Mouse (Mus musculus) myocyte (in vitro differentiated cells): Measurements from ENCODE around the gene Ncbp2.

ENCODE experiments used
- CEBPB ChIP-seq: IDR thresholded peaks from 2 replicates; pipeline ENCODE4 v1.6.1; 2011; ENCODE audit warnings: mild to moderate bottlenecking, moderate library complexity; ENCODE audit not compliant: poor library complexity, insufficient read depth, severe bottlenecking
- E2F4 ChIP-seq: IDR thresholded peaks from one replicate; pipeline ENCODE4 v1.6.1; 2011; ENCODE audit warnings: mild to moderate bottlenecking, control low read depth, moderate library complexity; ENCODE audit not compliant: insufficient read depth
- MAX ChIP-seq: IDR thresholded peaks from one replicate; pipeline ENCODE4 v1.6.1; 2011; ENCODE audit warnings: low read depth, mild to moderate bottlenecking, control low read depth
- MYOD1 ChIP-seq, 3 experiments: IDR thresholded peaks; one replicate each; pipeline ENCODE4 v1.6.1; 2011; ENCODE audit warnings: control low read depth in 2 of 3, low read depth in 2 of 3, mild to moderate bottlenecking in 2 of 3, moderate library complexity in 1 of 3; ENCODE audit not compliant: insufficient read length in 2 of 3, control insufficient read depth in 1 of 3
- MYOG ChIP-seq, 3 experiments: IDR thresholded peaks; one replicate each; pipeline ENCODE4 v1.6.1; 2011; ENCODE audit warnings: control low read depth in 2 of 3, low read depth in 2 of 3, mild to moderate bottlenecking in 2 of 3; ENCODE audit not compliant: insufficient read length in 2 of 3, control insufficient read depth in 1 of 3, insufficient read depth in 1 of 3
- POLR2A ChIP-seq: IDR thresholded peaks from one replicate; pipeline ENCODE4 v1.6.1; 2011; ENCODE audit warnings: low read depth, mild to moderate bottlenecking, control low read depth, moderate library complexity; ENCODE audit not compliant: insufficient read length
- POLR2AphosphoS2 ChIP-seq: IDR thresholded peaks from one replicate; pipeline ENCODE4 v1.6.1; 2011; ENCODE audit warnings: low read depth, control low read depth; ENCODE audit not compliant: insufficient read length
- REST ChIP-seq: IDR thresholded peaks from one replicate; pipeline ENCODE4 v1.6.1; 2011; ENCODE audit warnings: mild to moderate bottlenecking, control low read depth, moderate library complexity; ENCODE audit not compliant: insufficient read depth, insufficient read length
- SRF ChIP-seq: IDR thresholded peaks from one replicate; pipeline ENCODE4 v1.6.1; 2011; ENCODE audit warnings: low read depth; ENCODE audit not compliant: control insufficient read depth, insufficient read length
- TCF12 ChIP-seq: IDR thresholded peaks from one replicate; pipeline ENCODE4 v1.6.1; 2011; ENCODE audit warnings: mild to moderate bottlenecking, control low read depth; ENCODE audit not compliant: poor library complexity, insufficient read depth, severe bottlenecking
- TCF3 ChIP-seq: IDR thresholded peaks from one replicate; pipeline ENCODE4 v1.6.1; 2011; ENCODE audit warnings: low read depth, control low read depth; ENCODE audit not compliant: insufficient read length
- USF1 ChIP-seq: IDR thresholded peaks from one replicate; pipeline ENCODE4 v1.6.1; 2011; ENCODE audit warnings: low read depth, mild to moderate bottlenecking, control low read depth, moderate library complexity

DNA sequence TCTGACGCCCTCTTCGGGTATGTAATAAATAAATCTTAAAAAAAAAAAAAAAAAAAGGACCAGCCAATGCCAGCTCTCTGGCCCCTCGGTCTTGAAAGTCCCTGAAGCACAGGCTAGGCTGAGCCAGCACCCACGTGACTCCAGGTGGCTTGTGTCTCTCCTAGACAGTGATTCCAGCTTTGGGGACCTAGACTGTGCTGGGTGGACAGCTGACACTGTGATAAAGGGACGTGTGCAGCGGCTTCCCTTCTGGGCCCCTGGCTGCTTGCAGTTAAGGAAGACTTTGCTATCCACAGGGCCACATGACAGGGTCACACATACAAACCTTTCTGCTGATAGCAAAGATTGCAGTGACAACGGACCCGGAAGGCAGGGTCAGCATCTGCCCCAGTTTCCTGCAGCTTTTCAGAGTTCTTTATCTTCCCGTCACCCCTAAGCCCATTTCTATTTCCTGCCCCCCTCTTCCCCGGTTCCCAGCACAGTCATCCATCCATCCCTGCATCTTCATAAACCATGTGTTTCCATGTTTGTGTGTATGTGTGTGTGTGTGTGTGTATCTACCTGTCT is 37.9 kb upstream of the Ncbp2 start:
- TF ChIP-seq POLR2AphosphoS2: no peak
- TF ChIP-seq MAX: no peak
- no peak for TF ChIP-seq POLR2A
- TF ChIP-seq TCF12: no peak
- TF ChIP-seq USF1: no peak
- no peak for TF ChIP-seq E2F4
- no peak for TF ChIP-seq REST
- no peak for TF ChIP-seq CEBPB
- TF ChIP-seq SRF: no peak
- no peak for TF ChIP-seq MYOD1 (IDR thresholded peaks at IDR 0.05; ENCODE audit: control insufficient read depth in 1 of 3, insufficient read length in 2 of 3, low read depth in 2 of 3)
- TF ChIP-seq MYOG (IDR thresholded peaks at IDR 0.05; ENCODE audit: control insufficient read depth in 1 of 3, insufficient read depth in 1 of 3, insufficient read length in 2 of 3, low read depth in 2 of 3): no peak
- no peak for TF ChIP-seq TCF3
